ENCODE assay signal across 10 mouse cellular contexts in genomic region chr17:80887749-80888119, GRCm38 (mm10). TPM values are rescaled to one million over a fixed set of nuclear protein-coding genes. Genes with fewer than 3 reads are reported as not detected.
DNase-seq lines count a peak whose midpoint lies in the region; ATAC-seq lines count a peak whose summit lies in the region.
"Had no signal": no experiment of that assay in that cellular context is flagged by ENCODE, and none has a peak within 500 bp of the region (broad histone marks: within the 10 kb centered on the region; RNA-seq: fewer than 3 reads in every experiment).

No protein-coding gene starts in this region.

- DNase-seq in embryonic facial prominence, embryonic 10.5 days (ENCODE audit: low spot score), result peak; percentile 25
- DNase-seq in forebrain, embryonic 11.5 days (ENCODE audit: low spot score), result no peak
- DNase-seq in heart, postnatal 10 days, result peak; percentile 36 to 46
- no peak for DNase-seq in gastrocnemius, postnatal 4 days (ENCODE audit: low spot score in 2 of 2)
- DNase-seq in gastrocnemius, adult 8-10 months (ENCODE audit: low spot score in 2 of 2), result no peak
- DNase-seq: cerebellum, adult 9-11 months; kidney, adult 9 months; liver, postnatal 0 days had no signal

- no peaks in the 10 kb centered on the region for H3K27me3 ChIP-seq in embryonic facial prominence, embryonic 10.5 days (replicated peaks; ENCODE audit: low read depth, poor library complexity, severe bottlenecking)
- H3K27me3 ChIP-seq in forebrain, embryonic 11.5 days (ENCODE audit: control insufficient read depth, insufficient read depth, low read length), result no peaks in the 10 kb centered on the region
- no peaks in the 10 kb centered on the region for H3K27me3 ChIP-seq in midbrain, embryonic 12.5 days

- peak overlapping the region; percentile 2; the same call in 1 of the 2 replicates for H3K9ac ChIP-seq in forebrain, embryonic 11.5 days (ENCODE audit: low read length)
- H3K9ac ChIP-seq in midbrain, embryonic 12.5 days (replicated peaks), result no peak overlapping the region
- H3K9ac ChIP-seq: liver, postnatal 0 days had no signal

- peak; percentile 75 for ATAC-seq in forebrain, embryonic 11.5 days (replicated peaks; ENCODE audit: low FRiP score)
- peak; percentile 53; the same call in 1 of the 2 replicates for ATAC-seq in midbrain, embryonic 12.5 days (ENCODE audit: low FRiP score, low read depth)
- no peak for ATAC-seq in cerebellum, adult (ENCODE audit: insufficient number of reproducible peaks, low FRiP score, low TSS enrichment)
- ATAC-seq: liver, postnatal 0 days had no signal

- WGBS in embryonic facial prominence, embryonic 10.5 days, result 26% methylated on average over 8 of the region's 8 CpGs
- WGBS in forebrain, embryonic 11.5 days, result 8% methylated on average over 8 of the region's 8 CpGs
- WGBS in midbrain, embryonic 12.5 days, result 12% methylated on average over 8 of the region's 8 CpGs

- peak overlapping the region; percentile 41 for H3K4me3 ChIP-seq in embryonic facial prominence, embryonic 10.5 days
- no peak overlapping the region for H3K4me3 ChIP-seq in forebrain, embryonic 11.5 days (ENCODE audit: low read depth, low read length)
- no peak overlapping the region for H3K4me3 ChIP-seq in midbrain, embryonic 12.5 days

- no peaks in the 10 kb centered on the region for H3K36me3 ChIP-seq in embryonic facial prominence, embryonic 10.5 days (replicated peaks)
- H3K36me3 ChIP-seq in forebrain, embryonic 11.5 days (ENCODE audit: control insufficient read depth, insufficient read depth, low read length), result no peaks in the 10 kb centered on the region
- H3K36me3 ChIP-seq in midbrain, embryonic 12.5 days, result no peaks in the 10 kb centered on the region

- intact Hi-C loops in heart, postnatal 10 days (cut with DNase I), result no loop called here

- H3K4me1 ChIP-seq in embryonic facial prominence, embryonic 10.5 days, result peaks cover 30% of the 10 kb centered on the region
- peaks cover 3% of the 10 kb centered on the region; the same call in 1 of the 2 replicates for H3K4me1 ChIP-seq in forebrain, embryonic 11.5 days (replicated peaks; ENCODE audit: control insufficient read depth, insufficient read depth, low read length)
- H3K4me1 ChIP-seq in midbrain, embryonic 12.5 days, result peaks cover 19% of the 10 kb centered on the region

- H3K9me3 ChIP-seq in embryonic facial prominence, embryonic 10.5 days, result no peaks in the 10 kb centered on the region
- H3K9me3 ChIP-seq in forebrain, embryonic 11.5 days (ENCODE audit: control insufficient read depth, low read length), result no peaks in the 10 kb centered on the region
- no peaks in the 10 kb centered on the region for H3K9me3 ChIP-seq in midbrain, embryonic 12.5 days

- H3K4me2 ChIP-seq in forebrain, embryonic 11.5 days (ENCODE audit: low read depth, low read length, severe bottlenecking), result peak overlapping the region; percentile 19; the same call in 1 of the 2 replicates
- peak overlapping the region; percentile 37 for H3K4me2 ChIP-seq in midbrain, embryonic 12.5 days (replicated peaks)

- H3K27ac ChIP-seq in embryonic facial prominence, embryonic 10.5 days (replicated peaks), result peak overlapping the region; percentile 75
- H3K27ac ChIP-seq in forebrain, embryonic 11.5 days (ENCODE audit: low read depth, low read length), result peak overlapping the region; percentile 60
- peak overlapping the region; percentile 82 for H3K27ac ChIP-seq in midbrain, embryonic 12.5 days (replicated peaks)

RNA-seq across cellular contexts. Expression of gene Tmem178, which starts 56.7 kb away (rescaled TPM):
- 2.4 and 3.9 TPM in 2 replicates for polyA plus RNA-seq in embryonic facial prominence, embryonic 10.5 days (2016; fragmentation: Nextera tagmentation; extraction: Ambion mirVana)
- polyA plus RNA-seq in forebrain, embryonic 11.5 days (2014; fragmentation: Nextera tagmentation; extraction: Ambion mirVana), result 13.6 and 14.7 TPM in 2 replicates
- total RNA-seq in heart, postnatal 10 days (2021), result 1 to 10 TPM; 1.4 to 1.8 TPM
- polyA plus RNA-seq in midbrain, embryonic 12.5 days (2016; fragmentation: Nextera tagmentation; extraction: Ambion mirVana), result 23.4 and 23.5 TPM in 2 replicates
- 1 to 10 TPM; 1.2 TPM for total RNA-seq in gastrocnemius, postnatal 4 days (2021)
- total RNA-seq in gastrocnemius, adult 8-10 months (2022), result under 1 TPM; 0.22 to 0.67 (median 0.34) TPM

Comparison
In these comparisons a context has a peak if more than half of its experiments do, and no peak if none do; other contexts are left out.
1. DNase-seq: peak in embryonic facial prominence, embryonic 10.5 days (single experiment) and heart, postnatal 10 days (2 of 2); none in forebrain, embryonic 11.5 days (single experiment), gastrocnemius, postnatal 4 days (0 of 2) and gastrocnemius, adult 8-10 months (0 of 2).
2. Peak in every context shown above with its lines, with median percentiles within 50 percentile points of each other: H3K27ac ChIP-seq.